Comparison of ENCODE assay signal across 26 mouse cellular contexts in genomic region chr13:108138403-108138977, GRCm38 (mm10). TPM values are rescaled to one million over a fixed set of nuclear protein-coding genes. Genes with fewer than 3 reads are reported as not detected.
DNase-seq lines count a peak whose midpoint lies in the region; ATAC-seq lines count a peak whose summit lies in the region.
"Had no signal": no experiment of that assay in that cellular context is flagged by ENCODE, and none has a peak within 500 bp of the region (broad histone marks: within the 10 kb centered on the region; RNA-seq: fewer than 3 reads in every experiment).

No protein-coding gene starts in this region.

- H3K4me2 ChIP-seq in forebrain, embryonic 16.5 days (ENCODE audit: low read length) = no peak overlapping the region
- no peak overlapping the region for H3K4me2 ChIP-seq in forebrain, embryonic 14.5 days (ENCODE audit: low read length)
- H3K4me2 ChIP-seq: embryonic facial prominence, embryonic 13.5 days; heart, embryonic 11.5 days; hindbrain, embryonic 12.5 days; hindbrain, embryonic 15.5 days had no signal

- peak; percentile 72 for ATAC-seq in forebrain, embryonic 16.5 days
- no peak for ATAC-seq in forebrain, embryonic 14.5 days
- ATAC-seq in monocyte, adult 5-6 weeks (replicated peaks; ENCODE audit: insufficient number of reproducible peaks, low FRiP score, low TSS enrichment, poor library complexity, severe bottlenecking) = no peak
- ATAC-seq: intestine, postnatal 0 days; Patski had no signal

- 69% methylated on average over 5 of the region's 5 CpGs for WGBS in forebrain, embryonic 16.5 days
- WGBS in forebrain, embryonic 14.5 days = 80% methylated on average over 5 of the region's 5 CpGs

- DNase-seq in forebrain, embryonic 14.5 days (ENCODE audit: low spot score) = no peak
- peak; percentile 11 to 70 for DNase-seq in layer of hippocampus, adult 18-20 months (ENCODE audit: low spot score in 2 of 2)
- no peak for DNase-seq in layer of hippocampus, postnatal 10 days (ENCODE audit: low spot score in 2 of 2)
- DNase-seq in brain, adult 2 months (ENCODE audit: low read depth, low spot score) = peak; percentile 54
- DNase-seq: adrenal gland, postnatal 10 days; adrenal gland, postnatal 36 days; B cell, adult 2 months; cerebellum, adult 11-12 months; cerebellum, adult 8-10 months; cerebellum, postnatal 10 days; cerebellum, postnatal 36 days; embryo, embryonic 11 days; gastrocnemius, adult 2 months; gastrocnemius, postnatal 14 days had no signal

- H3K9ac ChIP-seq in forebrain, embryonic 16.5 days (replicated peaks; ENCODE audit: low read depth, low read length) = no peak overlapping the region
- no peak overlapping the region for H3K9ac ChIP-seq in forebrain, embryonic 14.5 days (ENCODE audit: low read length)
- H3K9ac ChIP-seq: embryonic facial prominence, embryonic 13.5 days; hindbrain, embryonic 12.5 days; hindbrain, embryonic 15.5 days had no signal

- H3K27me3 ChIP-seq in forebrain, embryonic 16.5 days (replicated peaks; ENCODE audit: control insufficient read depth, insufficient read depth, low read length) = no peaks in the 10 kb centered on the region
- H3K27me3 ChIP-seq in forebrain, embryonic 14.5 days (replicated peaks; ENCODE audit: control insufficient read depth, insufficient read depth, low read length) = no peaks in the 10 kb centered on the region
- H3K27me3 ChIP-seq: CH12.LX; embryonic facial prominence, embryonic 13.5 days; hindbrain, embryonic 12.5 days; hindbrain, embryonic 15.5 days; Patski had no signal

- H3K4me3 ChIP-seq in forebrain, embryonic 16.5 days (replicated peaks; ENCODE audit: low read length) = no peak overlapping the region
- no peak overlapping the region for H3K4me3 ChIP-seq in forebrain, embryonic 14.5 days (ENCODE audit: low read depth, low read length)
- H3K4me3 ChIP-seq: embryonic facial prominence, embryonic 10.5 days; embryonic facial prominence, embryonic 13.5 days; erythroblast, embryonic 14.5 days; gastrocnemius, adult 2 months; hindbrain, embryonic 12.5 days; hindbrain, embryonic 15.5 days had no signal

- H3K4me1 ChIP-seq in forebrain, embryonic 16.5 days (replicated peaks; ENCODE audit: control insufficient read depth, insufficient read depth, low read length) = no peaks in the 10 kb centered on the region
- H3K4me1 ChIP-seq in forebrain, embryonic 14.5 days (ENCODE audit: control insufficient read depth, insufficient read depth, low read length) = no peaks in the 10 kb centered on the region
- H3K4me1 ChIP-seq: embryonic facial prominence, embryonic 10.5 days; embryonic facial prominence, embryonic 13.5 days; hindbrain, embryonic 12.5 days; hindbrain, embryonic 15.5 days had no signal

- H3K27ac ChIP-seq in forebrain, embryonic 16.5 days (ENCODE audit: low read length) = peak overlapping the region; percentile 58
- H3K27ac ChIP-seq in forebrain, embryonic 14.5 days (ENCODE audit: low read depth, low read length) = no peak overlapping the region
- H3K27ac ChIP-seq: embryonic facial prominence, embryonic 10.5 days; embryonic facial prominence, embryonic 13.5 days; gastrocnemius, adult 2 months; hindbrain, embryonic 12.5 days; hindbrain, embryonic 15.5 days had no signal

- H3K9me3 ChIP-seq in forebrain, embryonic 16.5 days (ENCODE audit: control insufficient read depth, low read length) = no peaks in the 10 kb centered on the region
- no peaks in the 10 kb centered on the region for H3K9me3 ChIP-seq in forebrain, embryonic 14.5 days (replicated peaks; ENCODE audit: control insufficient read depth, low read length)
- H3K9me3 ChIP-seq: embryonic facial prominence, embryonic 10.5 days; embryonic facial prominence, embryonic 13.5 days; G1E; hindbrain, embryonic 12.5 days; hindbrain, embryonic 15.5 days had no signal

- H3K36me3 ChIP-seq in forebrain, embryonic 16.5 days (ENCODE audit: control insufficient read depth, insufficient read depth) = no peaks in the 10 kb centered on the region
- no peaks in the 10 kb centered on the region for H3K36me3 ChIP-seq in forebrain, embryonic 14.5 days (ENCODE audit: control insufficient read depth, insufficient read depth, low read length)
- H3K36me3 ChIP-seq: embryonic facial prominence, embryonic 10.5 days; hindbrain, embryonic 12.5 days; hindbrain, embryonic 15.5 days had no signal

RNA-seq across cellular contexts. Expression of gene Ndufaf2, which starts 19.9 kb away (rescaled TPM):
- 63.4 and 72.8 TPM in 2 replicates for polyA plus RNA-seq in forebrain, embryonic 16.5 days (2015; fragmentation: Nextera tagmentation; extraction: Ambion mirVana)
- 84.5 and 85.5 TPM in 2 replicates for polyA plus RNA-seq in forebrain, embryonic 14.5 days (2014; fragmentation: Nextera tagmentation; extraction: Ambion mirVana)
- total RNA-seq in layer of hippocampus, adult 18-20 months (2021) = 10 to 100 TPM; 21.1 to 22.8 TPM
- total RNA-seq in layer of hippocampus, postnatal 10 days (2021) = 10 to 100 TPM; 25.9 to 26.4 TPM
- total RNA-seq in monocyte, adult 5-6 weeks (2017) = 11.4 to 19.9 TPM (median 19.1 TPM) in 3 replicates

RNA-seq across cellular contexts. Expression of gene Ercc8, which starts 20.0 kb away (rescaled TPM):
- polyA plus RNA-seq in forebrain, embryonic 16.5 days (2015; fragmentation: Nextera tagmentation; extraction: Ambion mirVana) = 33.3 and 33.5 TPM in 2 replicates
- polyA plus RNA-seq in forebrain, embryonic 14.5 days (2014; fragmentation: Nextera tagmentation; extraction: Ambion mirVana) = 36.2 and 40.7 TPM in 2 replicates
- total RNA-seq in layer of hippocampus, adult 18-20 months (2021) = 10 to 100 TPM; 14.6 to 14.9 TPM
- total RNA-seq in layer of hippocampus, postnatal 10 days (2021) = 10 to 100 TPM; 28.0 to 30.0 TPM
- 5.8 to 15.7 TPM (median 8.4 TPM) in 3 replicates for total RNA-seq in monocyte, adult 5-6 weeks (2017)

Comparison
In these comparisons a context has a peak if more than half of its experiments do, and no peak if none do; other contexts are left out.
1. DNase-seq: peak in layer of hippocampus, adult 18-20 months (2 of 2) and brain, adult 2 months (single experiment); none in forebrain, embryonic 14.5 days (single experiment) and layer of hippocampus, postnatal 10 days (0 of 2).